Mouse (Mus musculus) cerebellum, postnatal 10 days (tissue): ENCODE measurements around the gene Gcnt7.
A peak's percentile ranks its signal among the peaks of the same experiment; 100 is the strongest.

Source experiments
- DNase-seq, 2 experiments: peaks; one replicate each; pipeline ENCODE4 v3.0.0; 2021; ENCODE audit warnings: mixed read lengths in 2 of 2

Gene Gcnt7

DNA sequence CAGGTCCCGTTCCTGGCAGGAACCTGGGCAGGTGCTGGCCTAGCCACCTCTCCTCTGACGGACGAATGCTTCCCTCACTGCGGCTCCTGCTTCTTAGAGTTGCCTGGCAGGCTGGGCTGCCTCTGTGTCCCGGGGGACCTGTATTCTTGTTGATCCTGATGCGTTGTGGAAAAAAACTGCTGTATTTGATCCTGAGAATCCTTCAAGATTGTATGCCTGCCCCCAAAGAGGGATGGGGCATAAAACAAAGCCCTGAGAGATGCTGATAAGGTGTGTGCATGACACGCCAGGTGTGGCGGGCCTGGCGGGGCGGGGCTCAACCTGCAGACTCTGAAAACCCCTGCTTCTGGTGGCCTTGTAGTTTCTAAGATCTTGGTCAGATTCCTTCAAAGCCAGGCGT is at the start of gene Gcnt7:
Gene Gcnt7 (minus strand): TSS at position 101 of the 400 bp plus-strand sequence.
- DNase-seq: no peak

DNA sequence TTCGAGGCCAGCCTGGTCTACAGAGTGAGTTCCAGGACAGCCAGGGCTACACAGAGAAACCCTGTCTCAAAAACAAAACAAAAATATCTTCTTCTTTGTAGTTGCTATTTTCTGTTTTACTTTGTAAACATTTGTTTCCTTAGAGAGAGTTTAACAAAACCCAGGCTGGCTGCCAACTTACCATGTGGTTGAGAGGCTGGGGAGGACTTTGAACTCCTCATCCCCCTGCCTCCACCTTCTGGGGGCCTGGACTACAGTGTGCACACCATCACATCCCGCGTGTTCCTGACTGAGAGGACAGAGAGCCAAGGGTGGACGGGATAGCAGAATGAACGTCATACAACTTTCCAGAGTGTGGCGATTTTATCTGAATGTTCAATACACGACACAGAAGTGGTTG is 47.7 kb upstream of the Gcnt7 start:
- no peak for DNase-seq

DNA sequence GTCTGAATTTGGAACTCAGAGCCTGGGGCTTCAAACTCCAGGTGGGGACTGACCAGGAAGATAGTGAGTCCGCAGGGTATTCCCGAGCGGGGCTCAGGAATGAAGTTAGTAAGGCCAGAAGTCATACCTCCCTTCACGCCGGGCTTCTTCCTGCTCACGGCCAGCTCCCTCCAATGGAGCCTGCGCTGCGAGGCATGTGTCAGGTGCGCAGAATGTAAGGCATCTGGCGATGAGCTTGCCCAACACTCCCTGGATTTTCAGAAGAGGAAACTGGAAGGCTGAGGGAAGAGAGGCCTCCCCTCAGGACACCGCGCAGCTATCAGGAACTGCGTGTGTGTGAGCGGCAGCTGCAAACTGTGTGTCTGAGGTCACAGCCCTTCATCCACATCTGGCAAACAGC is 43.8 kb upstream of the Gcnt7 start:
- no peak for DNase-seq

DNA sequence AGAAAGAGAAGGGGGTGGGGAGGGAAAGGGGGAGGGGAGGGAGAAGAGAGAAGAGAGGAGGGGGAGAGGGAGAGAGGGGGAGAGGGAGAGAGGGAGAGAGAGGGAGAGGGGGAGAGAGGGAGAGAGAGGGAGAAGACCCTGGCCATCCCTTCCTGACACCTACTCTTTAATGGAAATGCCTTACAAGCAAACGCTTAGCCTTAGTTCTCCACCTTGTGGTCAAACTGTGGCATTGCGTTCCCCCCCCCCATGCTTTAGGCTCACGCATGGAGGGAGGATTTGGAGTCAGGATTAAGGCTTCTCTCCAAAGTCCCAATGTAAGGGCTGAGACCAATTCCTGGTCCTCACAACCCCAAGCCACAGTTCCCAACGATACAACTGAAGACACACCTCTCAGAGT is 42.9 kb upstream of the Gcnt7 start:
- peak; percentile 63 to 71 for DNase-seq

DNA sequence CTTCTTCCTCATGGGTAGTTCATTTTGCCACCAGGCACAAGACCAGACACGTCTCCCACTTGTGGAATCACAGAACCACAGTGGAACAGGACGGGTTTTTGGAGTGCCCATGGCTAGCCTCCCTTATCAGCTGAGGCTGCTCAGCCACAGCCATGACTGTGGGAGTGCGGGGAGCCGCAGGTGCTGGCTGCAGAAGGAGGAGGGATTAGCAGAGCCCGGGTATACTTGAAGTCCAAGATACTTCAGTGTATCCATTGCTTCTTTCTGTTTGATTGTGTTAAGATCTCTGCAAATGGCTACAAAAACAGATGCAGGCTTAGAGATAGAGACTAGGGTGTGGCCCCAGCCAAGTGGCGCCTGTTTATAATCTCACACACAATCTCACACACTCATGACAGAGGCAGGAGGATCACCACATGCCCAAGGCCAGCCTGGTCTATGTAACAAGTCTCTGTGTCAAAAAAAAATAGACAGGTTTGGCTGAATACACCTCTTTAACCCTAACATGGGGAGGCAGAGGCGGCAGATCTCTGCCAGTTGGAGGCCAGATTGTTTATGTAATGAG is 42.4 kb upstream of the Gcnt7 start:
- no peak for DNase-seq

DNA sequence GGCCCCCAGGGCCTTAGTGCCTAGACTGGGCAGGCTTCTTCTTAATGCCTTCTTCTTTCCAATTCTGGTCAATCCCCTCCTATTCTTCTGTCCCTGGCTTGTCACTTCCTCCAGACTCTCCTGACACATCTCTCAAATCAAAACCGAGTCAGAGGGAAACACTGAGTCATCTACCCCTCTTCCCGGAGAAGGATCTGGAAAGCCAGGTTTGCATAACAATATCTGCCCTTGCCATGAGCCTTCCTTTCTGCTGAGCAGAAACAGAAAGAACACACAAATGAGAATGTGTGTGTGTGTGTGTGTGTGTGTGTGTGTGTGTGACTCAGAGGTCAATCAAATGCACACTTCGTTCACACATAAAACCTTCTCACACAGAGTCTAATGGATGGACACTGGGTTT is 40.4 kb upstream of the Gcnt7 start:
- no peak for DNase-seq

GRCm38 (mm10) chr2:172496736-172497345 is 38.4 kb upstream of the Gcnt7 start:
- no peak for DNase-seq

GRCm38 (mm10) chr2:172484696-172485370 is 26.4 kb upstream of the Gcnt7 start:
- no peak for DNase-seq

DNA sequence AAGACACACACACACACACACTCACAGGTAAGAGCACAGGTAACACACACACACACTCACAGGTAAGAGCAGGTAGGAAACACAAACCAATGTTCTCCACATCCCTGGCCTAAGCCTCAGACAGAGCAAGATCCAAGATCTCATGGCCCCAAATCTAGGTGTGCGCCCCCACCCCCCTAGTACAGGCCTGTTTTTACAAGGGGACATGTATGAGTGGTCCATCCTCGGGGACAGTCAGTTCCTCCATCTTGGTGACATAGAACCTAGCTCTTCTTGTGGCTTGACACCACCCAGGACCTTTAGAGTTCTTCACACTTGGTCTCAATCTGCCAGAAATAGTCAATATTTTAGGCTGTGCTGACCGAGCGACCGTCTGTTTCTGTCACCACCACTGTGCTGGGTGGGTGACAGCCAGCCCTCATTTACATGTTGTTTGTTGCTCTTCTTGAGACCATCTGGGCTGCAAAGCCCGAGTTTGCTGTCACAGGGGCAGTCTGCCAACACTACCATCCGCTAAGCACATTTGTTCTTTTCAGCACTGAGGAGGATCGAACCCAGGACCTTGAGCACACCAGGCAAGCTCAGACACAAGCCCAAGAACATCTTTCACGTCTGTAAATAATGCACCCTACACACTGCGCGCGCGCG is 25.5 kb upstream of the Gcnt7 start:
- peak; percentile 72 to 83 for DNase-seq

DNA sequence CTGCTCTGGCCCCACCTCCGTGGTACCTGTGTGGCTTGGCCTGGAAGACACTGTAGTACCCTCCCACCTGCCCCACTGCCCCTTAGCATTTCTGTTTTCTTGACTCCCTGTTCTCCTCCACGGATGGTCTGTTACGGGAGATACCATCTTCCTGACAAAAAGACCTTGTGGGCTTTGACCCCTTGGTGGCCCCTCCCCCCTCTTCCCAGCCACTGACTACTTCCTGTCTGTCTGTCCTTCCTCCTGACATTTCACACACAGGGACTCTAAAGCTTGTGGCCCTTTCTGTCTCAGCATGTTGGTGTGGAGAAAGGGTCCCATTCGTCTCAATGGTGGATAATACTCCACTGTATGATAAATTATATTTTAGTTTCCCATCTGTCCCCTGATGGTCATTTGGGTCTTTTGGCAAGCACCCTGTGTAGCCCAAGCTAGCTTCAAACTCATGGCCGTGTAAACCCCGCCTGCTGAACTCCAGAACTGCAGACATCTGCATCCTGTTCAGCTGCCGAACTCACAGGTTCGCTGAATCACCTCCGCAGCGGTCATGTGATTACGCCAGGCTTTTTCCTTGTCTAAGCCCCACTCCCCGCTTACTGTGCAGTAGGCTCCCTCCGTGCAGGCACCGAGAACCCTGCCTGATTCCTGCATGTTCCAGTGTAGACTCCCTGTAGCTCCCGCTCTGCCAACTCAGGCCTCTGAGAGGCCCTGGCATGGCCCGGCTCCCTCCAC is 23.4 kb upstream of the Gcnt7 start:
- DNase-seq: no peak

GRCm38 (mm10) chr2:172480296-172480695 is 21.9 kb upstream of the Gcnt7 start:
- DNase-seq: no peak

DNA sequence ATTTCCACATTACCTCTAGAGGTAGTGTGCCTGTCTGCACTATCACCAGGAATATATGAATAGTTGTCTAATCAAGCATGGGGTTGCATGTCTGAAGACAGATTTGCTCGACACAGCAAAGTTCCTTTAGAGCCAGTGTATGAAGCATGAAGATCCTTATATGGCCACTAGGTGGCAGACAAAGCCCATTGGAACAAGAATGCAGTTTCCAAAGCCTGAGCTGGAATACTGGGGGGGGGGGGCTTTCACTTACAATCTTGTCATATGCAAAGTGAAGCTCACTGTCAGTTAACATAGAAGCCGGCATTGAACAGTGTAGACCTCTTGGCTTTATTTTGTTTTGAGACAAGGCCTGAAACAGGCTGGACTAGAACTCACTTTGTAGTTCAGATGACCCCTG is 19.5 kb upstream of the Gcnt7 start:
- DNase-seq: peak; percentile 71 to 80

DNA sequence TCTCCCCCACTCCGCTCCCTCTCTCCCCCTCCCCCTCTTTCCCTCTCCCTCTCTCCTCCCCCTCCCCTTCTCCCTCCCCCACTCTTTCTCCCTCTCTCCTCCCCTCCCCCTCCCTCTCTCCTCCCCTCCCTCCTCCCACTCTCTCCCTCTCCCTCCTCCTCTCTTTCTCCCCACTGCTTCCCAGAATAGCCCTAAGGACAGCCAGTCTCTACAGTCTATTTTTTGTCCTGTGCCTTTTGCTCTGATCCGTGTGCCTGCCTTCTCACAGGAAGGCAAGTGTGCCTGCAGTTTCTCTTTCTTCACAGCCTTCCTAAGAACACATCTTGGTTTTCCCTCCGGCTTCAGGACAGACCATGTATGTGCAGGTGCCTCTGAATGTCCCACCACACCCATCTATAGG is 19.0 kb upstream of the Gcnt7 start:
- no peak for DNase-seq

GRCm38 (mm10) chr2:172476707-172477260 is 18.4 kb upstream of the Gcnt7 start:
- DNase-seq: no peak

- peak; percentile 46 to 57 for DNase-seq
Observed at GRCm38 (mm10) chr2:172474970-172475369, 16.6 kb upstream of the Gcnt7 start.

DNA sequence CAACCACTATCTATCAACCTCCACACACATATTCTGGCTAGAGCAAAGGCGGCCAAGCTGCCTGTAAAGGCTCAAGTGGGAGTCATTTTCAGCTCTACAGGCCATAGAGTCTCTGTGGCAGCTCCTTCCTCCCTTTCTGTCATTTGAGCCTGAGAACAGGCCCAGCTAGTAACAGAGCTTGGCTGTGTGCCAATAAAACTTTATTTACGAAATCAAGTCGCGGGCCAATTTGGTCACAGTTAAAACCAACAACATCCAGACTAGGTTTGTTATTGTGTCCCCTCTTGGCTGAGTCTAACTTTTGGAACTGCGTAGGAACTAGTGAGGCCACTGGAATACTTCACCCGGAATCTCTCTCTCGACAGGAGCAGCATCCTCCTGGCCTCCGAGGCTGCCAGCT is 15.2 kb upstream of the Gcnt7 start:
- DNase-seq: no peak

DNA sequence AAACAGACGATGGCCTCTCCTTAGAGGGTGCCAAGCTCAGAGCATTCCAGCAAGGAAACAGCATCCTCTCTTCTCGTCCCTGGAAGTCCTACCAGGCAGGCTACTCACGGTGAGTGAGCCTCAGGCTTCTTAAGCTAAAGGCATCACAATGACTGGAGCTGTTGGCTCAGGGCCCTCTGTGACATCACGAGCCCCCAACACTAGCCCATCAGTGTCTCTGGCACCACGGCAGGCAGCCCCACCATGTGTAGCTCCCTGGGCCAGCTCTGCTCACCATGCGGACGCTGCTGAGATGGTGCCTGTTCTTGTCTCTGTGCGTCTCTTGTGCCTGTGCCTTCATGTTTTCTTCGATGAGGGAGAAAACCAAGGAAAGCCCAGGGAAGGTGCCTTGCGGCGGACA is 13.9 kb upstream of the Gcnt7 start, which contains the start of gene Fam209:
Gene Fam209 (plus strand): TSS at position 203 of the 400 bp plus-strand sequence.
- peak; percentile 32 to 46 for DNase-seq

- peak; percentile 92 to 94 for DNase-seq
Observed at GRCm38 (mm10) chr2:172468346-172468819, 10.0 kb upstream of the Gcnt7 start.

DNA sequence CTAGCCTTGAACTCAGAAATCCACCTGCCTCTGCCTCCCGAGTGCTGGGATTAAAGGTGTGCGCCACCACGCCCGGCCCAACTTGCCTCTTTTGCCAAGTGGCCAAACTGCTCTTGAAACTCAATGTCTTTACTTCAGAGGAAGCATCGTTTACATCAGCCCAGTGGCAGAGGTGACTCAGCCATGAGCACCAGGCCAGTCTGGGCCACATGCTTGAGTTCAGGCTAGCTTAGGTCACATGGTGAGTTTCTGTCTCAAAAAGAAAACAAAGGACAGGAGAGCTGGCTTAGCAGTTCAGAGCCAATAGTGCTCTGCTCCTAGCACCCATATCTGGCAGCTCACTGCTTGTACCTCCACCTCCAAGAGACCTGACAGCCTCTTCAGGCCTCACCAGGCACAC is 8.8 kb upstream of the Gcnt7 start:
- DNase-seq: no peak

DNA sequence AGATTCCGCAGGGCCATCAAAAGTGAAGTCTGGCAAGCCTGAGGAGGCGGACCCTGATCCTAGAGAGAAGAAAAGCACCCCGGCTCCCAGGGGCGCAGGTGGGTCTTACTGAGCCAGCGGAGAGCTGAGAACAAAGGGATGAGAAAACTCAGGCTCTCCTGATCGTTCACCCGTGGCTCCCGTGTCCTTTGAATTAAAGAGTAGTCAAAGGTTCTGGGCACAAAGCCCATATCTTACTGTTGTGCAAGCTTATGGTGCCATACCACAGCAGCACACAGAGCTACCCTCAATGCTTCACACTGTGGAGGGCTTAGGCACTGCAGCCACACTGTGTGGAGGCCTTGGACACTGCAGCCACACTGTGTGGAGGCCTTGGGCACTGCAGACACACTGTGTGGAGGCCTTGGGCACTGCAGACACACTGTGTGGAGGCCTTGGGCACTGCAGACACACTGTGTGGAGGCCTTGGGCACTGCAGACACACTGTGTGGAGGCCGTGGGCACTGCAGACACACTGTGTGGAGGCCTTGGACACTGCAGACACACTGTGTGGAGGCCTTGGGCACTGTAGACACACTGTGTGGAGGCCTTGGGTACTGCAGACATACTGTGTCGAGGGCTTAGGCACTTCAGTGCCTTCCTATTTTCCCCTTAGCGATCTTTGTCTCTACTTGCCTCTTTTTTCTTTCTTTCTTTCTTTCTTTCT is 8.2 kb upstream of the Gcnt7 start:
- no peak for DNase-seq

DNA sequence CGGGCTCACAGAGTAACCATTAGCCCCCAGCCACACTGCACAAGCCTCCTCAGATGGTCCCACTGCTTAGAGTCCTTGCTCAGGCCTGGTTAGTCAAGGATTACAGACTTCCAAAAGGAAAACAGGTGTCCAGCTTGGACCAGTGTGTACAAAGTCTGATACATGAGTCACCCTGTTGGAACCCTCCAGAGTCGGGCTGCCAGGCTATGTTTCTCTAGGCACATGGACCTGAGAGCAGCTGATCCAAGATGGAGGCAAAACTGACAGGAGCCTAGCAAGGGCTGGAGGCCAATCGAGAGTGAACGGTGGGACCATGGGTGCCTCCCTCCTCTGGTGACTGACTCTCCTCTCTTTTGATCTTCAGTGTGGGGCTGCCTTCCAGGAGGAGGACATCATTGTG is 4.4 kb upstream of the Gcnt7 start:
- DNase-seq: no peak

DNA sequence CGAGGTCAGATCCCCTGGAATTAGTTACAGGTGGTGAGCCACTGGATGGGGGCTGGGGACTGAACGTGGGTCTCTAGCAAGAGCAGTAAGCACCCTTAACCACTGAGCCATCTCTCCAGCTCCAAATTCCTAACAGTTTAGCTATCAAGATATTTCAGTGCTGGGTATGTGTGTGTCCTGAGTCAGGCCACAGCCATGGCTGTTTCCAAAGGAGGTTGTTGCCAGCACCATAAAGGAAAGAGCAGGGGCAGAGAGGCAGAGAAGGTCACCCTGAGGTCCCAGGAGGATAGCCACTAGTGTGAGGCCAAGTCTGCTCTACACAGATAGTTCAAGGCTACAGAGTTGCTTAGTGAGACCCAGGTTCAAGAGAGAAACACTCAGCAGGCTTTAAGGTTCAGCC is 2.3 kb upstream of the Gcnt7 start:
- DNase-seq: no peak
